Mouse (Mus musculus): ENCODE data around the gene Espnl. TPM values are rescaled to one million over a fixed set of nuclear protein-coding genes. Genes with fewer than 3 reads are reported as not detected.

Espnl gene
- polyA plus RNA-seq, 1 experiment from 2014 or later = not detected

- DNase-seq = peak; percentile 86
- no peak overlapping the region for H3K4me2 ChIP-seq
- H3K9me3 ChIP-seq (ENCODE audit: low read depth, low read length) = no peaks in the 10 kb centered on the region
- peak; percentile 94 for TF ChIP-seq CTCF (IDR thresholded peaks at IDR 0.05; ENCODE audit: low read depth)
- H3K4me1 ChIP-seq (ENCODE audit: insufficient read depth) = peaks cover 5% of the 10 kb centered on the region; the same call in 1 of the 2 replicates
- no peaks in the 10 kb centered on the region for H3K36me3 ChIP-seq (ENCODE audit: insufficient read depth)
- no peak overlapping the region for H3K27ac ChIP-seq (ENCODE audit: low read depth)
- H3K4me3 ChIP-seq (ENCODE audit: low read depth, low read length) = no peak overlapping the region
- H3K9ac ChIP-seq = no peak overlapping the region
- peaks cover 41% of the 10 kb centered on the region for H3K27me3 ChIP-seq (ENCODE audit: insufficient read depth, low read length)
- WGBS = 34% methylated on average over 3 of the region's 3 CpGs
- peak; percentile 50; the same call in 1 of the 2 replicates for ATAC-seq (ENCODE audit: insufficient read depth)
Measured at GRCm38 (mm10) chr1:91346892-91347291, 25.0 kb downstream of the Espnl start.

GRCm38 (mm10) chr1:91350841-91351240 is 29.0 kb downstream of the Espnl start, which contains the start of gene Klhl30:
Gene Klhl30, plus strand, starts transcription at chr1:91351016.
- H3K4me1 ChIP-seq (ENCODE audit: insufficient read depth) = no peaks in the 10 kb centered on the region
- no peak within 1 kb of the TSS for H3K4me2 ChIP-seq
- no peak within 1 kb of the TSS for H3K27ac ChIP-seq (ENCODE audit: low read depth)
- no peaks in the 10 kb centered on the region for H3K9me3 ChIP-seq (ENCODE audit: low read depth, low read length)
- H3K27me3 ChIP-seq (ENCODE audit: insufficient read depth, low read length) = peaks cover 10% of the 10 kb centered on the region
- ATAC-seq (ENCODE audit: insufficient read depth) = no peak
- no peaks in the 10 kb centered on the region for H3K36me3 ChIP-seq (ENCODE audit: insufficient read depth)
- no peak for DNase-seq
- WGBS = 35% methylated on average over 4 of the region's 4 CpGs
- H3K4me3 ChIP-seq (ENCODE audit: low read depth, low read length) = no peak within 1 kb of the TSS
- TF ChIP-seq CTCF (IDR thresholded peaks at IDR 0.05; ENCODE audit: low read depth) = no peak
- no peak within 1 kb of the TSS for H3K9ac ChIP-seq

- DNase-seq = no peak
- no peak overlapping the region for H3K4me2 ChIP-seq
- H3K4me3 ChIP-seq (ENCODE audit: low read depth, low read length) = no peak overlapping the region
- no peaks in the 10 kb centered on the region for H3K9me3 ChIP-seq (ENCODE audit: low read depth, low read length)
- H3K4me1 ChIP-seq (ENCODE audit: insufficient read depth) = no peaks in the 10 kb centered on the region
- no peak overlapping the region for H3K27ac ChIP-seq (ENCODE audit: low read depth)
- no peak for ATAC-seq (ENCODE audit: insufficient read depth)
- H3K27me3 ChIP-seq (ENCODE audit: insufficient read depth, low read length) = peaks cover 6% of the 10 kb centered on the region
- no peaks in the 10 kb centered on the region for H3K36me3 ChIP-seq (ENCODE audit: insufficient read depth)
- no peak overlapping the region for H3K9ac ChIP-seq
- 70% methylated on average over 3 of the region's 3 CpGs for WGBS
- TF ChIP-seq CTCF (IDR thresholded peaks at IDR 0.05; ENCODE audit: low read depth) = no peak
Measured at GRCm38 (mm10) chr1:91351249-91351648, 29.4 kb downstream of the Espnl start.

GRCm38 (mm10) chr1:91352277-91352676 is 30.4 kb downstream of the Espnl start:
- no peak for TF ChIP-seq CTCF (IDR thresholded peaks at IDR 0.05; ENCODE audit: low read depth)
- DNase-seq = no peak
- H3K9me3 ChIP-seq (ENCODE audit: low read depth, low read length) = no peaks in the 10 kb centered on the region
- H3K4me3 ChIP-seq (ENCODE audit: low read depth, low read length) = no peak overlapping the region
- no peaks in the 10 kb centered on the region for H3K4me1 ChIP-seq (ENCODE audit: insufficient read depth)
- no peak overlapping the region for H3K4me2 ChIP-seq
- H3K27ac ChIP-seq (ENCODE audit: low read depth) = no peak overlapping the region
- 93% methylated on average over 2 of the region's 2 CpGs for WGBS
- no peak for ATAC-seq (ENCODE audit: insufficient read depth)
- no peaks in the 10 kb centered on the region for H3K27me3 ChIP-seq (ENCODE audit: insufficient read depth, low read length)
- H3K9ac ChIP-seq = no peak overlapping the region
- H3K36me3 ChIP-seq (ENCODE audit: insufficient read depth) = no peaks in the 10 kb centered on the region

GRCm38 (mm10) chr1:91356105-91356504 is 34.2 kb downstream of the Espnl start:
- Histone ChIP-seq H3K4me3 (ENCODE audit: low read depth, low read length) (no peak overlapping the region), H3K4me1 (ENCODE audit: insufficient read depth) (no peaks in the 10 kb centered on the region), H3K4me2 (no peak overlapping the region), H3K9ac (no peak overlapping the region), H3K36me3 (ENCODE audit: insufficient read depth) (no peaks in the 10 kb centered on the region), H3K27ac (ENCODE audit: low read depth) (no peak overlapping the region), H3K9me3 (ENCODE audit: low read depth, low read length) (no peaks in the 10 kb centered on the region), H3K27me3 (ENCODE audit: insufficient read depth, low read length) (no peaks in the 10 kb centered on the region)
- no peak for TF ChIP-seq CTCF (IDR thresholded peaks at IDR 0.05; ENCODE audit: low read depth)
- DNase-seq (no peak), ATAC-seq (ENCODE audit: insufficient read depth) (no peak)
- WGBS = 71% methylated on average over 11 of the region's 11 CpGs

- Histone ChIP-seq H3K9ac (no peak overlapping the region), H3K27me3 (ENCODE audit: insufficient read depth, low read length) (0 out of 2 replicates have a peak, but pooled peaks cover 5% of the 10 kb centered on the region), H3K4me1 (ENCODE audit: insufficient read depth) (no peaks in the 10 kb centered on the region), H3K4me3 (ENCODE audit: low read depth, low read length) (no peak overlapping the region), H3K9me3 (ENCODE audit: low read depth, low read length) (peaks cover 5% of the 10 kb centered on the region; the same call in 1 of the 2 replicates), H3K36me3 (ENCODE audit: insufficient read depth) (no peaks in the 10 kb centered on the region), H3K4me2 (no peak overlapping the region), H3K27ac (ENCODE audit: low read depth) (no peak overlapping the region)
- TF ChIP-seq CTCF (IDR thresholded peaks at IDR 0.05; ENCODE audit: low read depth) = no peak
- no peak for DNase-seq
- 64% methylated on average over 5 of the region's 5 CpGs for WGBS
- no peak for ATAC-seq (ENCODE audit: insufficient read depth)
Measured at GRCm38 (mm10) chr1:91362113-91362512, 40.2 kb downstream of the Espnl start.

- Histone ChIP-seq H3K9me3 (ENCODE audit: low read depth, low read length) (peaks cover 5% of the 10 kb centered on the region; the same call in 1 of the 2 replicates), H3K27me3 (ENCODE audit: insufficient read depth, low read length) (0 out of 2 replicates have a peak, but pooled peaks cover 5% of the 10 kb centered on the region), H3K27ac (ENCODE audit: low read depth) (no peak overlapping the region), H3K36me3 (ENCODE audit: insufficient read depth) (0 out of 2 replicates have a peak, but pooled peaks cover 5% of the 10 kb centered on the region), H3K4me2 (no peak overlapping the region), H3K4me1 (ENCODE audit: insufficient read depth) (no peaks in the 10 kb centered on the region), H3K9ac (no peak overlapping the region), H3K4me3 (ENCODE audit: low read depth, low read length) (no peak overlapping the region)
- 89% methylated on average over 16 of the region's 16 CpGs for WGBS
- no peak for ATAC-seq (ENCODE audit: insufficient read depth)
- no peak for TF ChIP-seq CTCF (IDR thresholded peaks at IDR 0.05; ENCODE audit: low read depth)
- no peak for DNase-seq
Measured at GRCm38 (mm10) chr1:91364822-91365644, 43.2 kb downstream of the Espnl start.

Measured in lung, embryonic 14.5 days (tissue).